Mouse (Mus musculus) MEL (cell line): Measurements from ENCODE around the gene Ephb2. TPM values are rescaled to one million over a fixed set of nuclear protein-coding genes. Genes with fewer than 3 reads are reported as not detected.
A peak's percentile ranks its signal among the peaks of the same experiment; 100 is the strongest.

ENCODE experiments used
- DNase-seq: peaks from one replicate; pipeline ENCODE4 v3.0.0; 2011; ENCODE audit warnings: low read depth, low spot score
- H3K27ac ChIP-seq: 2 replicates; pipeline ENCODE4 v1.5.1; 2012; ENCODE audit warnings: low read depth, mild to moderate bottlenecking, control low read depth, low read length, moderate library complexity; ENCODE audit not compliant: control insufficient read depth
- H3K27me3 ChIP-seq, 2 experiments: fragments of 150-350 bp in 1 of 2; sonication (generic) in 1 of 2; 2 replicates each; pipeline ENCODE4 v1.6.1; 2012; ENCODE audit warnings: low read length in 2 of 2, mild to moderate bottlenecking in 2 of 2, improper control_type of control experiment in 1 of 2, moderate library complexity in 1 of 2; ENCODE audit not compliant: insufficient read depth in 2 of 2, control insufficient read depth in 1 of 2
- H3K36me3 ChIP-seq, 2 experiments: 2 replicates each; pipeline ENCODE4 v1.6.1; 2012 to 2014; ENCODE audit warnings: low read length in 2 of 2, improper control_type of control experiment in 1 of 2, inconsistent platforms in 1 of 2, mild to moderate bottlenecking in 1 of 2; ENCODE audit not compliant: insufficient read depth in 2 of 2, control insufficient read depth in 1 of 2
- H3K4me1 ChIP-seq, 2 experiments: fragments of 150-350 bp in 1 of 2; sonication (generic) in 1 of 2; 2 replicates each; pipeline ENCODE4 v1.6.1; 2012; ENCODE audit warnings: low read length in 2 of 2, improper control_type of control experiment in 1 of 2, mild to moderate bottlenecking in 1 of 2; ENCODE audit not compliant: insufficient read depth in 2 of 2, control insufficient read depth in 1 of 2
- H3K4me3 ChIP-seq, 2 experiments: fragments of 150-350 bp in 1 of 2; sonication (generic) in 1 of 2; 2 replicates each; pipeline ENCODE4 v1.5.1; 2012; ENCODE audit warnings: low read depth in 2 of 2, low read length in 2 of 2, mild to moderate bottlenecking in 2 of 2, moderate library complexity in 2 of 2, control low read depth in 1 of 2, improper control_type of control experiment in 1 of 2; ENCODE audit not compliant: control insufficient read depth in 1 of 2, insufficient read depth in 1 of 2
- H3K79me2 ChIP-seq: 2 replicates; pipeline ENCODE4 v1.6.1; 2012; ENCODE audit warnings: mild to moderate bottlenecking, low read length, moderate library complexity; ENCODE audit not compliant: control insufficient read depth, poor library complexity, insufficient read depth
- H3K9ac ChIP-seq: 2 replicates; pipeline ENCODE4 v1.6.1; 2012; ENCODE audit warnings: low read depth, mild to moderate bottlenecking, control low read depth, low read length, moderate library complexity; ENCODE audit not compliant: control insufficient read depth, poor library complexity, severe bottlenecking
- H3K9me3 ChIP-seq: fragments of 150-350 bp; sonication (generic); replicated peaks from 2 replicates; pipeline ENCODE4 v1.6.1; 2012; ENCODE audit warnings: mild to moderate bottlenecking, low read length, improper control_type of control experiment, moderate library complexity; ENCODE audit not compliant: insufficient read depth
- BHLHE40 ChIP-seq: IDR thresholded peaks from 2 replicates; pipeline ENCODE4 v1.6.1; 2012; ENCODE audit warnings: low read depth, mild to moderate bottlenecking, inconsistent platforms, low read length, improper control_type of control experiment, borderline replicate concordance
- CHD1 ChIP-seq: IDR thresholded peaks from 2 replicates; pipeline ENCODE4 v1.6.1; 2012; ENCODE audit warnings: low read depth, mild to moderate bottlenecking, inconsistent platforms, low read length, improper control_type of control experiment
- CHD2 ChIP-seq: IDR thresholded peaks from 2 replicates; pipeline ENCODE4 v1.6.1; 2011; ENCODE audit warnings: low read length, improper control_type of control experiment
- E2F4 ChIP-seq: IDR thresholded peaks from 2 replicates; pipeline ENCODE4 v1.6.1; 2011; ENCODE audit warnings: low read depth, low read length, improper control_type of control experiment, borderline replicate concordance
- ELF1 ChIP-seq: IDR thresholded peaks from 2 replicates; pipeline ENCODE4 v1.6.1; 2014; ENCODE audit warnings: low read depth, mild to moderate bottlenecking, inconsistent platforms, low read length, improper control_type of control experiment, moderate library complexity
- EP300 ChIP-seq, 2 experiments: IDR thresholded peaks; 2 replicates each; pipeline ENCODE4 v1.6.1; 2011; ENCODE audit warnings: improper control_type of control experiment in 2 of 2, low read length in 2 of 2, low read depth in 1 of 2, mild to moderate bottlenecking in 1 of 2
- ETS1 ChIP-seq: IDR thresholded peaks from 2 replicates; pipeline ENCODE4 v1.6.1; 2012; ENCODE audit warnings: low read depth, mild to moderate bottlenecking, inconsistent platforms, low read length, improper control_type of control experiment, moderate library complexity
- GATA1 ChIP-seq: IDR thresholded peaks from 2 replicates; pipeline ENCODE4 v1.6.1; 2011; ENCODE audit warnings: low read depth, low read length, improper control_type of control experiment
- HCFC1 ChIP-seq: IDR thresholded peaks from 2 replicates; pipeline ENCODE4 v1.6.1; 2012; ENCODE audit warnings: low read depth, mild to moderate bottlenecking, inconsistent platforms, low read length, improper control_type of control experiment, moderate library complexity
- JUND ChIP-seq: IDR thresholded peaks from 2 replicates; pipeline ENCODE4 v1.6.1; 2011; ENCODE audit warnings: low read depth, mild to moderate bottlenecking, improper control_type of control experiment, low read length
- KAT2A ChIP-seq: conservative IDR thresholded peaks from 2 replicates; pipeline ENCODE4 v1.6.1; 2012; ENCODE audit warnings: low read depth, low read length, improper control_type of control experiment, inconsistent platforms
- MAFK ChIP-seq: IDR thresholded peaks from 2 replicates; pipeline ENCODE4 v1.6.1; 2011; ENCODE audit warnings: low read depth, mild to moderate bottlenecking, low read length, improper control_type of control experiment, borderline replicate concordance
- MAZ ChIP-seq: IDR thresholded peaks from 2 replicates; pipeline ENCODE4 v1.6.1; 2012; ENCODE audit warnings: low read depth, mild to moderate bottlenecking, inconsistent platforms, low read length, improper control_type of control experiment
- MEF2A ChIP-seq: IDR thresholded peaks from 2 replicates; pipeline ENCODE4 v1.6.1; 2014; ENCODE audit warnings: low read depth, mild to moderate bottlenecking, inconsistent platforms, low read length, improper control_type of control experiment; ENCODE audit not compliant: poor library complexity, insufficient replicate concordance, severe bottlenecking; ENCODE audit errors: extremely low read depth
- MYB ChIP-seq: IDR thresholded peaks from 2 replicates; pipeline ENCODE4 v1.6.1; 2011; ENCODE audit warnings: mild to moderate bottlenecking, low read depth, low read length, improper control_type of control experiment
- MYC ChIP-seq: IDR thresholded peaks from 2 replicates; pipeline ENCODE4 v1.6.1; 2011; ENCODE audit warnings: low read depth, mild to moderate bottlenecking, low read length, improper control_type of control experiment, moderate library complexity
- NELFE ChIP-seq: IDR thresholded peaks from 2 replicates; pipeline ENCODE4 v1.6.1; 2011; ENCODE audit warnings: low read depth, low read length, improper control_type of control experiment
- NRF1 ChIP-seq: IDR thresholded peaks from 2 replicates; pipeline ENCODE4 v1.6.1; 2014; ENCODE audit warnings: low read depth, mild to moderate bottlenecking, inconsistent platforms, low read length, improper control_type of control experiment, moderate library complexity; ENCODE audit not compliant: poor library complexity, insufficient read depth, severe bottlenecking
- POLR2A ChIP-seq, 2 experiments: IDR thresholded peaks; 2 replicates each; pipeline ENCODE4 v1.6.1; 2011 to 2012; ENCODE audit warnings: low read length in 2 of 2, mild to moderate bottlenecking in 2 of 2, control low read depth in 1 of 2, improper control_type of control experiment in 1 of 2, low read depth in 1 of 2, moderate library complexity in 1 of 2; ENCODE audit not compliant: control insufficient read depth in 1 of 2, insufficient read depth in 1 of 2, poor library complexity in 1 of 2
- POLR2AphosphoS2 ChIP-seq: IDR thresholded peaks from 2 replicates; pipeline ENCODE4 v1.6.1; 2011; ENCODE audit warnings: low read length, improper control_type of control experiment
- POLR2AphosphoS5 ChIP-seq: IDR thresholded peaks from 2 replicates; pipeline ENCODE4 v1.6.1; 2012; ENCODE audit warnings: low read depth, borderline replicate concordance, mild to moderate bottlenecking, inconsistent platforms, low read length, moderate library complexity, mixed read lengths
- RAD21 ChIP-seq: IDR thresholded peaks from 2 replicates; pipeline ENCODE4 v1.6.1; 2011; ENCODE audit warnings: mild to moderate bottlenecking, low read depth, low read length, improper control_type of control experiment
- RCOR1 ChIP-seq: IDR thresholded peaks from 2 replicates; pipeline ENCODE4 v1.6.1; 2012; ENCODE audit warnings: low read depth, mild to moderate bottlenecking, inconsistent platforms, low read length, improper control_type of control experiment
- SIN3A ChIP-seq: IDR thresholded peaks from 2 replicates; pipeline ENCODE4 v1.6.1; 2012; ENCODE audit warnings: low read length, improper control_type of control experiment, inconsistent platforms
- TAL1 ChIP-seq: IDR thresholded peaks from 2 replicates; pipeline ENCODE4 v1.6.1; 2012; ENCODE audit warnings: mild to moderate bottlenecking, inconsistent platforms, low read length, moderate library complexity, mixed read lengths
- TBP ChIP-seq: IDR thresholded peaks from 2 replicates; pipeline ENCODE4 v1.8.0; 2011; ENCODE audit warnings: low read depth, low read length, improper control_type of control experiment
- TCF12 ChIP-seq: IDR thresholded peaks from 2 replicates; pipeline ENCODE4 v1.6.1; 2014; ENCODE audit warnings: low read depth, mild to moderate bottlenecking, inconsistent platforms, low read length, improper control_type of control experiment, moderate library complexity
- UBTF ChIP-seq: IDR thresholded peaks from 2 replicates; pipeline ENCODE4 v1.6.1; 2012; ENCODE audit warnings: low read depth, mild to moderate bottlenecking, inconsistent platforms, low read length, improper control_type of control experiment, moderate library complexity, borderline replicate concordance; ENCODE audit not compliant: insufficient read depth
- USF1 ChIP-seq: IDR thresholded peaks from 2 replicates; pipeline ENCODE4 v1.6.1; 2014; ENCODE audit warnings: low read depth, mild to moderate bottlenecking, inconsistent platforms, low read length, improper control_type of control experiment, moderate library complexity
- ZKSCAN1 ChIP-seq: IDR thresholded peaks from 2 replicates; pipeline ENCODE4 v1.6.1; 2012; ENCODE audit warnings: low read depth, mild to moderate bottlenecking, inconsistent platforms, low read length, improper control_type of control experiment, moderate library complexity
- ZMIZ1 ChIP-seq: IDR thresholded peaks from 2 replicates; pipeline ENCODE4 v1.6.1; 2012; ENCODE audit warnings: low read depth, mild to moderate bottlenecking, inconsistent platforms, low read length, improper control_type of control experiment, moderate library complexity
- polyA plus RNA-seq, 2 experiments: library from polyadenylated mRNA; stranded (reverse) in 1 of 2; unstranded in 1 of 2; fragments of >175 nt in 1 of 2; fragments of >200 nt in 1 of 2; gene quantifications; 2 replicates each; pipeline versions ENCODE4 v1.2.1 to v1.2.4; 2012; ENCODE audit warnings: low replicate concordance in 2 of 2, low read depth in 1 of 2; ENCODE audit not compliant: insufficient read length in 2 of 2, insufficient read depth in 1 of 2, missing spikeins in 1 of 2
- total RNA-seq: library from RNA; depleted of rRNA; stranded (reverse); fragments of 300-350 nt; gene quantifications from 2 replicates; pipeline ENCODE4 v1.2.3, GENCODE M21; 2012

The Ephb2 gene
- total and polyA plus RNA-seq, 3 experiments, result 1.9 to 4.1 TPM; not detected in 1

DNA sequence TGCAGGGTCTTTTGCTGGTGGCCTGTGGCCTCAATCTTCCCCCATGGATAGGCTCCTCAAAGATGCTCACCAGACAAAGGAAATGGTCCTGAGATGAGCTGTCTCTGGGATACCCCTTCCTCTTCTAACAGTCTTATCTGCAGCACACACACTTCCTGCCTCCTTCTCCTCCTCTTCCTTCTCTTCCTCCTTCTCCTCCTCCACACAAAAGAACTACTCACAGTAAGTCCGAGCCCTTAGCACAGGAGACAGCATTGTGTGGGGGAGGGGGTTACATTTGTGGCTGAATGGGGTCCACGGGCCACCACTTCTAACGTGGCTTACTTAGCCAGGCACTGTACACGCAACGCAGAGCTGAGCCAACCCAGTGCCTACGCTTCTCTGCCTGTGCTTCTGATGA, 182.8 kb downstream of the Ephb2 start:
- no peaks in the 10 kb centered on the region for H3K27me3 ChIP-seq
- TF ChIP-seq MAFK (peak; percentile 28; the same call in 1 of the 2 replicates), NELFE (peak; percentile 80), MYC (peak; percentile 59; the same call in 1 of the 2 replicates), POLR2A (IDR thresholded peaks at IDR 0.05; ENCODE audit: control insufficient read depth in 1 of 2, insufficient read depth in 1 of 2, low read depth in 1 of 2, low read length in 2 of 2, poor library complexity in 1 of 2) (peak in 1 of 2 experiments; percentile 81; a peak in 2 of 4 replicates), UBTF (no peak), MAZ (peak; percentile 88), ELF1 (peak; percentile 79), USF1 (0 out of 2 replicates have a peak, but pooled peaks have one; percentile 13), MEF2A (no peak), SIN3A (peak; percentile 87), ETS1 (peak; percentile 84), TBP (peak; percentile 94), TAL1 (peak; percentile 95), TCF12 (peak; percentile 98), POLR2AphosphoS2 (peak; percentile 71; the same call in 1 of the 2 replicates), POLR2AphosphoS5 (no peak), CHD1 (0 out of 2 replicates have a peak, but pooled peaks have one; percentile 63), CHD2 (peak; percentile 80), ZKSCAN1 (no peak), NRF1 (peak; percentile 21; the same call in 1 of the 2 replicates), RAD21 (no peak), E2F4 (no peak), JUND (no peak), HCFC1 (peak; percentile 69), RCOR1 (peak; percentile 88), GATA1 (peak; percentile 98), EP300 (IDR thresholded peaks at IDR 0.05; ENCODE audit: low read depth in 1 of 2, low read length in 2 of 2) (peak; percentile 96 to 99), KAT2A (no peak), BHLHE40 (peak; percentile 65), MYB (peak; percentile 66), ZMIZ1 (peak; percentile 89)
- peak overlapping the region; percentile 89 for H3K9ac ChIP-seq
- peaks cover 2% of the 10 kb centered on the region for H3K79me2 ChIP-seq
- peak; percentile 94 for DNase-seq
- H3K27ac ChIP-seq, result peak overlapping the region; percentile 99
- peaks cover 0 to 33% of the 10 kb centered on the region in 2 experiments; a peak in 2 of 4 replicates for H3K4me1 ChIP-seq
- peak overlapping the region; percentile 44 to 74 for H3K4me3 ChIP-seq
- no peaks in the 10 kb centered on the region for H3K9me3 ChIP-seq
- H3K36me3 ChIP-seq, result peaks cover 0 to 14% of the 10 kb centered on the region in 2 experiments; a peak in 2 of 4 replicates
